ENCODE assay signal across 11 mouse cellular contexts in genomic region chr4:152276389-152277347, GRCm38 (mm10). TPM values are rescaled to one million over a fixed set of nuclear protein-coding genes. Genes with fewer than 3 reads are reported as not detected.
DNase-seq lines count a peak whose midpoint lies in the region; ATAC-seq and TF ChIP-seq lines count a peak whose summit lies in the region.
"Had no signal": no experiment of that assay in that cellular context is flagged by ENCODE, and none has a peak within 500 bp of the region (broad histone marks: within the 10 kb centered on the region; RNA-seq: fewer than 3 reads in every experiment).

No protein-coding gene starts in this region.

- no peak overlapping the region for H3K27ac ChIP-seq in heart, postnatal 0 days (ENCODE audit: low read depth)
- H3K27ac ChIP-seq: limb, embryonic 12.5 days; neural tube, embryonic 12.5 days had no signal

- no peak overlapping the region for H3K4me2 ChIP-seq in heart, postnatal 0 days (ENCODE audit: low read depth, low read length)
- H3K4me2 ChIP-seq: limb, embryonic 12.5 days; neural tube, embryonic 12.5 days had no signal

- no peak overlapping the region for H3K4me3 ChIP-seq in heart, postnatal 0 days (ENCODE audit: low read depth, low read length)
- H3K4me3 ChIP-seq: limb, embryonic 12.5 days; neural tube, embryonic 12.5 days had no signal

- TF ChIP-seq EP300 in heart, postnatal 0 days (IDR thresholded peaks at IDR 0.05; ENCODE audit: low read depth): no peak

- peaks cover 32% of the 10 kb centered on the region for H3K4me1 ChIP-seq in heart, postnatal 0 days (ENCODE audit: control insufficient read depth, insufficient read depth)

- no peak for ATAC-seq in heart, postnatal 0 days (ENCODE audit: insufficient read depth, low read depth)

- 57% methylated on average over 10 of the region's 10 CpGs for WGBS in heart, postnatal 0 days

- no peak overlapping the region for H3K9ac ChIP-seq in heart, postnatal 0 days (replicated peaks; ENCODE audit: low read depth, low read length)
- H3K9ac ChIP-seq: limb, embryonic 12.5 days; neural tube, embryonic 12.5 days had no signal

- no peaks in the 10 kb centered on the region for H3K36me3 ChIP-seq in heart, postnatal 0 days (replicated peaks; ENCODE audit: control insufficient read depth, insufficient read depth, low read length)
- H3K36me3 ChIP-seq: neural tube, embryonic 12.5 days had no signal

- DNase-seq in heart, postnatal 0 days (ENCODE audit: low spot score): no peak
- no peak for DNase-seq in heart, adult 8-10 months (ENCODE audit: low spot score)
- DNase-seq in lung, postnatal 10 days: peak; percentile 47
- DNase-seq in lung, adult 18-20 months: no peak
- peak; percentile 75 for DNase-seq in cerebellum, adult 11-12 months
- peak; percentile 74 for DNase-seq in retina, embryonic 14.5 days (ENCODE audit: low spot score)
- DNase-seq in left cerebral cortex, adult 11 months (ENCODE audit: low spot score): no peak
- DNase-seq in spleen, postnatal 4 days (ENCODE audit: low spot score in 2 of 2): no peak

- H3K9me3 ChIP-seq in heart, postnatal 0 days (replicated peaks; ENCODE audit: control insufficient read depth, low read length): no peaks in the 10 kb centered on the region
- H3K9me3 ChIP-seq: limb, embryonic 12.5 days; neural tube, embryonic 12.5 days had no signal

- peaks cover 11% of the 10 kb centered on the region for H3K27me3 ChIP-seq in heart, postnatal 0 days (ENCODE audit: control insufficient read depth, insufficient read depth, low read length)

- TF ChIP-seq CTCF in heart, postnatal 0 days (IDR thresholded peaks at IDR 0.05; ENCODE audit: low read depth): peak; percentile 61

RNA-seq across cellular contexts. Expression of gene Gpr153, which starts 2.6 kb away (rescaled TPM):
- total RNA-seq in heart, postnatal 0 days (2014; rRNA removed; ENCODE audit: low replicate concordance): 50.8 and 56.4 TPM in 2 replicates
- 5.0 TPM in 2 replicates for polyA plus RNA-seq in heart, postnatal 0 days (2015; fragmentation: Nextera tagmentation; extraction: Ambion mirVana)
- 10 to 100 TPM in 2 of 4 experiments, 1 to 10 TPM in 2; 5.6 to 11.9 (median 9.8) TPM for total RNA-seq in heart, adult 8-10 months (2022)

RNA-seq across cellular contexts. Expression of gene Hes3, which starts 14.8 kb away (rescaled TPM):
- not detected in 2 replicates for total RNA-seq in heart, postnatal 0 days (2014; rRNA removed; ENCODE audit: low replicate concordance)
- not detected in 2 replicates for polyA plus RNA-seq in heart, postnatal 0 days (2015; fragmentation: Nextera tagmentation; extraction: Ambion mirVana)
- total RNA-seq in heart, adult 8-10 months (2022): not detected
- polyA plus RNA-seq: heart, embryonic 14.5 days; limb, embryonic 12.5 days had no signal

RNA-seq across cellular contexts. Expression of gene Icmt, which starts 20.4 kb away (rescaled TPM):
- 26.1 and 38.0 TPM in 2 replicates for total RNA-seq in heart, postnatal 0 days (2014; rRNA removed; ENCODE audit: low replicate concordance)
- 12.7 and 15.0 TPM in 2 replicates for polyA plus RNA-seq in heart, postnatal 0 days (2015; fragmentation: Nextera tagmentation; extraction: Ambion mirVana)
- total RNA-seq in heart, adult 8-10 months (2022): 10 to 100 TPM; 25.2 to 36.4 (median 30.6) TPM

RNA-seq across cellular contexts. Expression of gene Rnf207, which starts 42.1 kb away (rescaled TPM):
- total RNA-seq in heart, postnatal 0 days (2014; rRNA removed; ENCODE audit: low replicate concordance): 171 and 226 TPM in 2 replicates
- 109 and 115 TPM in 2 replicates for polyA plus RNA-seq in heart, postnatal 0 days (2015; fragmentation: Nextera tagmentation; extraction: Ambion mirVana)
- total RNA-seq in heart, adult 8-10 months (2022): 10 to 100 TPM; 29.1 to 63.4 (median 46.1) TPM

RNA-seq across cellular contexts. Expression of gene Rpl22, which starts 48.9 kb away (rescaled TPM):
- total RNA-seq in heart, postnatal 0 days (2014; rRNA removed; ENCODE audit: low replicate concordance): 118 and 122 TPM in 2 replicates
- polyA plus RNA-seq in heart, postnatal 0 days (2015; fragmentation: Nextera tagmentation; extraction: Ambion mirVana): 224 and 235 TPM in 2 replicates
- total RNA-seq in heart, adult 8-10 months (2022): 100 to 1,000 TPM; 266 to 327 (median 276) TPM

Comparison
In these comparisons a context has a peak if more than half of its experiments do, and no peak if none do; other contexts are left out.
1. DNase-seq: peak in lung, postnatal 10 days (single experiment), cerebellum, adult 11-12 months (single experiment) and retina, embryonic 14.5 days (single experiment); none in heart, postnatal 0 days (single experiment), heart, adult 8-10 months (single experiment), lung, adult 18-20 months (0 of 2), left cerebral cortex, adult 11 months (single experiment) and spleen, postnatal 4 days (0 of 2).